Mouse (Mus musculus) layer of hippocampus, postnatal 10 days (tissue): Measurements from ENCODE around the gene Gm4312. TPM values are rescaled to one million over a fixed set of nuclear protein-coding genes. Genes with fewer than 3 reads are reported as not detected.
"Not testable (repeated sequence)": the region's sequence is repeated elsewhere in the genome, so short reads cannot be mapped to it uniquely, and the experiment has no call there.

Experiments
- DNase-seq, 2 experiments: peaks; one replicate each; pipeline ENCODE4 v3.0.0; 2021; ENCODE audit warnings: low spot score in 2 of 2
- long read RNA-seq: library from polyadenylated mRNA; stranded (forward); transcript quantifications from one replicate; pipeline ENCODE4 v2.0.0, GENCODE M21; 2023
- total RNA-seq, 2 experiments: library from RNA; stranded (reverse); gene quantifications; 2 replicates each; pipeline ENCODE4 v1.2.3; 2021

Gm4312 gene
- total RNA-seq, result not detected
- long read RNA-seq, result 0 reads

GRCm38 (mm10) chr10:100382460-100382859 lies at the start of gene Gm4312:
Gm4312 (minus strand) TSS chr10:100382560.
- DNase-seq, result not testable (repeated sequence)

GRCm38 (mm10) chr10:100427592-100427991 lies 45.2 kb upstream of the Gm4312 start:
- no peak for DNase-seq

- no peak for DNase-seq
Observed at GRCm38 (mm10) chr10:100415566-100415965, 33.2 kb upstream of the Gm4312 start.

- not testable (repeated sequence) for DNase-seq
Observed at GRCm38 (mm10) chr10:100402301-100402700, 19.9 kb upstream of the Gm4312 start.

GRCm38 (mm10) chr10:100361038-100361437 lies 21.3 kb downstream of the Gm4312 start, which contains the start of gene Gm4307:
Gm4307 (plus strand) TSS chr10:100361338.
- DNase-seq, result not testable (repeated sequence)

GRCm38 (mm10) chr10:100356841-100357240 lies 25.5 kb downstream of the Gm4312 start:
- DNase-seq, result peak; percentile 13

GRCm38 (mm10) chr10:100350793-100351192 lies 31.6 kb downstream of the Gm4312 start, which contains the start of gene Gm4305:
Gm4305 (plus strand) TSS chr10:100351093.
- DNase-seq, result not testable (repeated sequence)

- not testable (repeated sequence) for DNase-seq
Observed at GRCm38 (mm10) chr10:100345672-100346071, 36.7 kb downstream of the Gm4312 start, which contains the start of gene Gm4303. Gm4303 (plus strand) TSS chr10:100345972.

GRCm38 (mm10) chr10:100340536-100340935 lies 41.8 kb downstream of the Gm4312 start, which contains the start of gene Gm4302:
Gm4302 (plus strand) TSS chr10:100340836.
- DNase-seq, result not testable (repeated sequence)

- DNase-seq, result not testable (repeated sequence)
Observed at GRCm38 (mm10) chr10:100335376-100335775, 47.0 kb downstream of the Gm4312 start, which contains the start of gene Gm4301. Gm4301 (plus strand) TSS chr10:100335676.

Other genes with a start within 250 kb of the Gm4312 start
- not detected for gene Gm4301, start 46.9 kb downstream of the Gm4312 start, total RNA-seq
- gene Gm4302, start 41.7 kb downstream of the Gm4312 start, total RNA-seq, result not detected
- gene Gm4303, start 36.6 kb downstream of the Gm4312 start, total RNA-seq, result not detected
- gene Gm4305, start 31.5 kb downstream of the Gm4312 start, total RNA-seq, result not detected
- gene Gm4307, start 21.2 kb downstream of the Gm4312 start, total RNA-seq, result not detected
- 10 to 100 TPM; 11.4 to 12.3 TPM for gene Tmtc3, start 104.8 kb upstream of the Gm4312 start, total RNA-seq
- 10 to 100 TPM; 10.9 to 14.3 TPM for gene Cep290, start 105.0 kb upstream of the Gm4312 start, total RNA-seq
- gene 4930430F08Rik, start 207.9 kb upstream of the Gm4312 start, total RNA-seq, result 10 to 100 TPM; 26.2 to 29.0 TPM
- not detected for gene 1700017N19Rik, start 207.9 kb upstream of the Gm4312 start, total RNA-seq